Comparison of ENCODE assay signal across 15 mouse cellular contexts in the genomic region with DNA sequence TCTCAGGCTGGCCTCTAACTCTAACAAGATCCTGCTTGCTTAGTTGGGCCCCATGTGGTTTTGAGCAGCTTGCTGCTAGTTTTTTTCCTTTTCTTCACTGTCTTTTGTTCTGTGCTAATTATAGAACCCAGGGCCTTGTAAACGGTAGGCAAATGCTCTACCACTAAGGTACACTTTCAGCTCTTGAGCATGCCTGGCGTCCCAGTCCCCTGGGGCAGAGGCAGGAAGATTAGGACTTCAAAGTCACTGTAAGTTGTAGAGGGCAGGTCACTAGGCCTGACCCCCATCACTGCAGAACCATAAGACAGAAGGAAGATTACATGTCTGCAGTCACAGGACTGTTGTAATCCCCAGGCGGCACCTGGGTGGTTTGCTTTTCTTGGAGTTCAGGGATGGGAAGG. TPM values are rescaled to one million over a fixed set of nuclear protein-coding genes. Genes with fewer than 3 reads are reported as not detected.
DNase-seq lines count a peak whose midpoint lies in the region; ATAC-seq and TF ChIP-seq lines count a peak whose summit lies in the region.
"Had no signal": no experiment of that assay in that cellular context is flagged by ENCODE, and none has a peak within 500 bp of the region (broad histone marks: within the 10 kb centered on the region; RNA-seq: fewer than 3 reads in every experiment).

No protein-coding gene starts in this region.

- H3K27me3 ChIP-seq in heart, embryonic 10.5 days (ENCODE audit: insufficient read depth, poor library complexity, severe bottlenecking) = no peaks in the 10 kb centered on the region
- H3K27me3 ChIP-seq in liver, adult 2 months (ENCODE audit: control insufficient read depth, insufficient read depth, low read length) = no peaks in the 10 kb centered on the region
- no peaks in the 10 kb centered on the region for H3K27me3 ChIP-seq in liver, embryonic 12.5 days (replicated peaks)
- H3K27me3 ChIP-seq in embryonic facial prominence, embryonic 12.5 days = no peaks in the 10 kb centered on the region
- H3K27me3 ChIP-seq: megakaryocyte, embryonic 14.5 days had no signal

- WGBS in heart, embryonic 10.5 days = 13% methylated on average over 3 of the region's 3 CpGs
- 71% methylated on average over 3 of the region's 3 CpGs for WGBS in liver, adult 2 months
- 45% methylated on average over 3 of the region's 3 CpGs for WGBS in liver, embryonic 12.5 days (ENCODE audit: insufficient replicate concordance)
- WGBS in embryonic facial prominence, embryonic 12.5 days = 19% methylated on average over 3 of the region's 3 CpGs

- peaks cover 43% of the 10 kb centered on the region for H3K36me3 ChIP-seq in heart, embryonic 10.5 days
- H3K36me3 ChIP-seq in liver, adult 2 months (ENCODE audit: control insufficient read depth, insufficient read depth, low read length) = 0 out of 2 replicates have a peak, but pooled peaks cover 3% of the 10 kb centered on the region
- H3K36me3 ChIP-seq in liver, embryonic 12.5 days = peaks cover 29% of the 10 kb centered on the region
- H3K36me3 ChIP-seq in embryonic facial prominence, embryonic 12.5 days = peaks cover 32% of the 10 kb centered on the region

- 0 out of 2 replicates have a peak overlapping the region, but pooled peaks have one; percentile 6 for H3K4me3 ChIP-seq in heart, embryonic 10.5 days
- H3K4me3 ChIP-seq in liver, adult 2 months (ENCODE audit: insufficient read depth, low read depth, low read length) = no peak overlapping the region
- H3K4me3 ChIP-seq in liver, embryonic 12.5 days = no peak overlapping the region
- no peak overlapping the region for H3K4me3 ChIP-seq in embryonic facial prominence, embryonic 12.5 days
- H3K4me3 ChIP-seq: megakaryocyte, embryonic 14.5 days had no signal

- ATAC-seq in liver, embryonic 12.5 days = no peak
- ATAC-seq in embryonic facial prominence, embryonic 12.5 days (ENCODE audit: insufficient number of reproducible peaks, insufficient read depth, low FRiP score, low TSS enrichment) = no peak

- H3K9me3 ChIP-seq in heart, embryonic 10.5 days = no peaks in the 10 kb centered on the region
- H3K9me3 ChIP-seq in liver, embryonic 12.5 days (replicated peaks) = no peaks in the 10 kb centered on the region
- no peaks in the 10 kb centered on the region for H3K9me3 ChIP-seq in embryonic facial prominence, embryonic 12.5 days
- H3K9me3 ChIP-seq: megakaryocyte, embryonic 14.5 days had no signal

- no peak for TF ChIP-seq CTCF in liver, adult 2 months (IDR thresholded peaks at IDR 0.05; ENCODE audit: low read depth, low read length)

- H3K79me2 ChIP-seq in liver, adult 2 months (ENCODE audit: control insufficient read depth, insufficient read depth, low read length) = no peaks in the 10 kb centered on the region; the same call in 1 of the 2 replicates

- no peak for DNase-seq in heart, embryonic 10.5 days (ENCODE audit: low spot score)
- DNase-seq in heart, postnatal 10 days = no peak
- DNase-seq in liver, adult 2 months (ENCODE audit: extremely low read depth, low read depth, low spot score) = no peak
- peak; percentile 11 to 25 for DNase-seq in thymus, postnatal 10 days (ENCODE audit: low spot score in 2 of 2)
- DNase-seq in left cerebral cortex, adult 8-10 months (ENCODE audit: low spot score in 2 of 2) = no peak
- DNase-seq in urinary bladder, postnatal 36 days (ENCODE audit: low spot score in 2 of 2) = no peak
- DNase-seq: adrenal gland, adult 2 months; kidney, adult 8-10 months had no signal

- TF ChIP-seq POLR2A in liver, adult 2 months (IDR thresholded peaks at IDR 0.05; ENCODE audit: extremely low read depth, insufficient read depth, low read length) = no peak

- H3K27ac ChIP-seq in heart, embryonic 10.5 days = peak overlapping the region; percentile 83
- H3K27ac ChIP-seq in liver, adult 2 months (replicated peaks; ENCODE audit: insufficient read depth, low read depth, low read length) = 0 out of 2 replicates have a peak overlapping the region, but pooled peaks have one; percentile 33
- no peak overlapping the region for H3K27ac ChIP-seq in liver, embryonic 12.5 days
- no peak overlapping the region for H3K27ac ChIP-seq in embryonic facial prominence, embryonic 12.5 days
- H3K27ac ChIP-seq: liver, embryonic 14.5 days had no signal

- no peak overlapping the region for H3K9ac ChIP-seq in liver, adult 2 months (ENCODE audit: low read depth, low read length)
- no peak overlapping the region for H3K9ac ChIP-seq in liver, embryonic 12.5 days
- 0 out of 2 replicates have a peak overlapping the region, but pooled peaks have one; percentile 13 for H3K9ac ChIP-seq in embryonic facial prominence, embryonic 12.5 days
- H3K9ac ChIP-seq: liver, embryonic 14.5 days had no signal

- H3K4me1 ChIP-seq in heart, embryonic 10.5 days = peaks cover 30% of the 10 kb centered on the region
- H3K4me1 ChIP-seq in liver, adult 2 months (ENCODE audit: control insufficient read depth, insufficient read depth, low read length) = peaks cover 2% of the 10 kb centered on the region
- peaks cover 4% of the 10 kb centered on the region; the same call in 1 of the 2 replicates for H3K4me1 ChIP-seq in liver, embryonic 12.5 days
- peaks cover 13% of the 10 kb centered on the region; the same call in 1 of the 2 replicates for H3K4me1 ChIP-seq in embryonic facial prominence, embryonic 12.5 days

- intact Hi-C loops in heart, postnatal 10 days (cut with DNase I) = no loop called here

- no peak overlapping the region for H3K4me2 ChIP-seq in liver, embryonic 12.5 days
- no peak overlapping the region for H3K4me2 ChIP-seq in embryonic facial prominence, embryonic 12.5 days (replicated peaks)

RNA-seq across cellular contexts. Expression of a gene that starts 8.2 kb away (rescaled TPM):
- 36.0 and 37.6 TPM in 2 replicates for polyA plus RNA-seq in heart, embryonic 10.5 days (2016; fragmentation: Nextera tagmentation; extraction: Ambion mirVana)
- 10 to 100 TPM in 1 of 2 experiments, 1 to 10 TPM in 1; 9.5 to 10.7 TPM for total RNA-seq in heart, postnatal 10 days (2021)
- 1.0 and 1.9 TPM in 2 replicates for total RNA-seq in liver, adult 2 months (2014; rRNA removed)
- polyA plus RNA-seq in liver, adult 2 months (2012; rRNA removed) = 4.3 and 7.1 TPM in 2 replicates
- polyA plus RNA-seq in liver, embryonic 12.5 days (2016; fragmentation: Nextera tagmentation; extraction: Ambion mirVana) = 11.3 and 12.5 TPM in 2 replicates
- polyA plus RNA-seq in embryonic facial prominence, embryonic 12.5 days (2016; fragmentation: Nextera tagmentation; extraction: Ambion mirVana) = 33.8 and 38.9 TPM in 2 replicates
- total RNA-seq in left cerebral cortex, adult 8-10 months (2022) = 10 to 100 TPM in 1 of 4 experiments, 1 to 10 TPM in 3; 7.5 to 11.3 (median 9.6) TPM

RNA-seq across cellular contexts. Expression of a gene that starts 22.9 kb away (rescaled TPM):
- polyA plus RNA-seq in heart, embryonic 10.5 days (2016; fragmentation: Nextera tagmentation; extraction: Ambion mirVana) = not detected in 2 replicates
- not detected for total RNA-seq in heart, postnatal 10 days (2021)
- not detected in 2 replicates for total RNA-seq in liver, adult 2 months (2014; rRNA removed)
- polyA plus RNA-seq in liver, adult 2 months (2012; rRNA removed) = not detected in 2 replicates
- not detected in 2 replicates for polyA plus RNA-seq in liver, embryonic 12.5 days (2016; fragmentation: Nextera tagmentation; extraction: Ambion mirVana)
- polyA plus RNA-seq in embryonic facial prominence, embryonic 12.5 days (2016; fragmentation: Nextera tagmentation; extraction: Ambion mirVana) = 0.12 TPM in 1 of 2 replicates, not detected in the other
- total RNA-seq in left cerebral cortex, adult 8-10 months (2022) = not detected
- total RNA-seq: adrenal gland, adult 2 months; layer of hippocampus, postnatal 25 days had no signal
- polyA plus RNA-seq: adrenal gland, adult 2 months; hindbrain, embryonic 11.5 days; liver, embryonic 14.5 days; neural tube, embryonic 11.5 days had no signal

RNA-seq across cellular contexts. Expression of a gene that starts 28.4 kb away (rescaled TPM):
- 2.3 and 5.2 TPM in 2 replicates for polyA plus RNA-seq in heart, embryonic 10.5 days (2016; fragmentation: Nextera tagmentation; extraction: Ambion mirVana)
- 1 to 10 TPM in 1 of 2 experiments, under 1 TPM in 1; 0.43 to 1.4 TPM for total RNA-seq in heart, postnatal 10 days (2021)
- total RNA-seq in liver, adult 2 months (2014; rRNA removed) = 4.0 and 4.8 TPM in 2 replicates
- polyA plus RNA-seq in liver, adult 2 months (2012; rRNA removed) = 5.8 and 6.5 TPM in 2 replicates
- polyA plus RNA-seq in liver, embryonic 12.5 days (2016; fragmentation: Nextera tagmentation; extraction: Ambion mirVana) = 2.0 TPM in 2 replicates
- polyA plus RNA-seq in embryonic facial prominence, embryonic 12.5 days (2016; fragmentation: Nextera tagmentation; extraction: Ambion mirVana) = 4.7 and 5.1 TPM in 2 replicates
- total RNA-seq in left cerebral cortex, adult 8-10 months (2022) = 1 to 10 TPM; 1.3 to 2.8 (median 2.0) TPM

RNA-seq across cellular contexts. Expression of a gene that starts 35.5 kb away (rescaled TPM):
- 78.3 and 81.2 TPM in 2 replicates for polyA plus RNA-seq in heart, embryonic 10.5 days (2016; fragmentation: Nextera tagmentation; extraction: Ambion mirVana)
- 10 to 100 TPM; 18.0 to 32.2 TPM for total RNA-seq in heart, postnatal 10 days (2021)
- total RNA-seq in liver, adult 2 months (2014; rRNA removed) = 0.34 and 0.55 TPM in 2 replicates
- polyA plus RNA-seq in liver, adult 2 months (2012; rRNA removed) = 1.3 and 2.1 TPM in 2 replicates
- polyA plus RNA-seq in liver, embryonic 12.5 days (2016; fragmentation: Nextera tagmentation; extraction: Ambion mirVana) = 6.9 TPM in 2 replicates
- 0.18 and 0.91 TPM in 2 replicates for polyA plus RNA-seq in embryonic facial prominence, embryonic 12.5 days (2016; fragmentation: Nextera tagmentation; extraction: Ambion mirVana)
- not detected for total RNA-seq in left cerebral cortex, adult 8-10 months (2022)
- total RNA-seq: layer of hippocampus, postnatal 25 days had no signal

RNA-seq across cellular contexts. Expression of a gene that starts 51.5 kb away (rescaled TPM):
- polyA plus RNA-seq in heart, embryonic 10.5 days (2016; fragmentation: Nextera tagmentation; extraction: Ambion mirVana) = 0.87 and 2.6 TPM in 2 replicates
- total RNA-seq in heart, postnatal 10 days (2021) = not detected
- total RNA-seq in liver, adult 2 months (2014; rRNA removed) = not detected in 2 replicates
- polyA plus RNA-seq in liver, adult 2 months (2012; rRNA removed) = not detected in 2 replicates
- 0.13 and 0.14 TPM in 2 replicates for polyA plus RNA-seq in liver, embryonic 12.5 days (2016; fragmentation: Nextera tagmentation; extraction: Ambion mirVana)
- polyA plus RNA-seq in embryonic facial prominence, embryonic 12.5 days (2016; fragmentation: Nextera tagmentation; extraction: Ambion mirVana) = 8.7 and 9.8 TPM in 2 replicates
- under 1 TPM in 2 of 4 experiments, not detected in 2; 0.59 to 0.81 TPM for total RNA-seq in left cerebral cortex, adult 8-10 months (2022)
- total RNA-seq: layer of hippocampus, postnatal 25 days had no signal
- polyA plus RNA-seq: adrenal gland, adult 2 months had no signal

Comparison
In these comparisons a context has a peak if more than half of its experiments do, and no peak if none do; other contexts are left out.
1. H3K27ac ChIP-seq: peak in heart, embryonic 10.5 days (single experiment) and liver, adult 2 months (single experiment); none in liver, embryonic 12.5 days (single experiment) and embryonic facial prominence, embryonic 12.5 days (single experiment).
2. DNase-seq: peak in thymus, postnatal 10 days (2 of 2); none in heart, embryonic 10.5 days (single experiment), heart, postnatal 10 days (0 of 2), liver, adult 2 months (single experiment), left cerebral cortex, adult 8-10 months (0 of 2) and urinary bladder, postnatal 36 days (0 of 2).